In the genomic region with DNA sequence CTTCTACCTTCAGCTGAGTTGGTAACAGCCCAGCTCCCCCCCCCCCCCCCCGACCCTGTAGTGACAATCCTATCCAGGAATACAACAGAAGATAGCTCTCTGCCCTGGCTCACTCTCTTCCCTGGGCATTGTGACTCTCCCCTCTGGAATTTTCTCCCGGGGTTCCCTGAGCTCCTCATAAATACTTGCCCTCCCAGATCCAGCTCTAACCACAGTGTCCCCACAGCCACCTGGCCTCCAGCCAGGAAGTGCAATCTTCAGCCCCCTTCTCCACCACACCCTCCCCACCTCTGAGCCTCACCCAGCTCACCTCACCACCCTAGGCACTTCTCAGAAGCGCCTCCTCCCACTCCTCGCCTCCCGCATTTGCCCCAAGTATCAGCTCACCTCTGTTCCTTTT, we compare ENCODE assay signal across 16 mouse cellular contexts. TPM values are rescaled to one million over a fixed set of nuclear protein-coding genes. Genes with fewer than 3 reads are reported as not detected.
"Had no signal": no experiment of that assay in that cellular context is flagged by ENCODE, and none has a peak within 500 bp of the region (broad histone marks: within the 10 kb centered on the region; RNA-seq: fewer than 3 reads in every experiment).

No protein-coding gene starts in this region.

- H3K27me3 ChIP-seq: midbrain, embryonic 15.5 days; neural tube, embryonic 12.5 days had no signal

- H3K36me3 ChIP-seq: midbrain, embryonic 10.5 days; midbrain, embryonic 12.5 days; midbrain, embryonic 15.5 days; neural tube, embryonic 12.5 days had no signal

- DNase-seq: lung, adult 18-20 months; lung, embryonic 14.5 days; lung, postnatal 10 days; lung, postnatal 4 days; right cerebral cortex, postnatal 14 days; thymus, adult 18-20 months; thymus, postnatal 14 days; thymus, postnatal 36 days had no signal

- H3K4me2 ChIP-seq: lung, embryonic 14.5 days; midbrain, embryonic 12.5 days; midbrain, embryonic 15.5 days; neural tube, embryonic 12.5 days had no signal

- H3K27ac ChIP-seq: midbrain, embryonic 10.5 days; midbrain, embryonic 12.5 days; midbrain, embryonic 15.5 days; neural tube, embryonic 12.5 days had no signal

- H3K9ac ChIP-seq: lung, embryonic 14.5 days; midbrain, embryonic 12.5 days; midbrain, embryonic 15.5 days; neural tube, embryonic 12.5 days had no signal

- ATAC-seq: midbrain, embryonic 15.5 days had no signal

- H3K4me1 ChIP-seq: midbrain, embryonic 12.5 days; midbrain, embryonic 15.5 days; neural tube, embryonic 12.5 days had no signal

- H3K4me3 ChIP-seq: midbrain, embryonic 10.5 days; midbrain, embryonic 12.5 days; midbrain, embryonic 15.5 days; neural tube, embryonic 12.5 days had no signal

- H3K9me3 ChIP-seq: midbrain, embryonic 10.5 days; midbrain, embryonic 12.5 days; midbrain, embryonic 15.5 days; neural tube, embryonic 12.5 days had no signal

RNA-seq across cellular contexts. Expression of a gene that starts 46.7 kb away (rescaled TPM):
- total RNA-seq: megakaryocyte, adult 5-6 weeks; megakaryocyte-erythroid progenitor cell, adult 5-6 weeks; monocyte, adult 5-6 weeks; neutrophil, adult 5-6 weeks had no signal
